Comparison of ENCODE assay signal across 10 mouse cellular contexts in genomic region chrX:12860168-12860567, GRCm38 (mm10).
DNase-seq lines count a peak whose midpoint lies in the region; ATAC-seq and TF ChIP-seq lines count a peak whose summit lies in the region.
"Had no signal": no experiment of that assay in that cellular context is flagged by ENCODE, and none has a peak within 500 bp of the region (broad histone marks: within the 10 kb centered on the region; RNA-seq: fewer than 3 reads in every experiment).

No protein-coding gene starts in this region.

- H3K4me1 ChIP-seq in heart, adult 2 months (ENCODE audit: control insufficient read depth, insufficient read depth, low read length), result peaks cover 2% of the 10 kb centered on the region
- peaks cover 8% of the 10 kb centered on the region for H3K4me1 ChIP-seq in midbrain, embryonic 14.5 days (ENCODE audit: control insufficient read depth, insufficient read depth, low read length)
- H3K4me1 ChIP-seq in midbrain, embryonic 13.5 days (replicated peaks), result peaks cover 17% of the 10 kb centered on the region
- no peaks in the 10 kb centered on the region for H3K4me1 ChIP-seq in stomach, postnatal 0 days (replicated peaks; ENCODE audit: control insufficient read depth, insufficient read depth)

- no peak for DNase-seq in heart, adult 2 months
- DNase-seq in heart, adult 11 months, result no peak
- no peak for DNase-seq in midbrain, embryonic 14.5 days
- DNase-seq in kidney, adult 8-10 months, result peak; percentile 23 to 39
- DNase-seq in stomach, postnatal 0 days (ENCODE audit: low spot score), result peak; percentile 31
- no peak for DNase-seq in right cerebral cortex, postnatal 10 days (ENCODE audit: low spot score in 2 of 2)
- no peak for DNase-seq in layer of hippocampus, adult 8-10 months (ENCODE audit: low spot score in 2 of 2)
- DNase-seq: right cerebral cortex, adult 18-20 months had no signal

- H3K9me3 ChIP-seq in midbrain, embryonic 14.5 days (ENCODE audit: control insufficient read depth, low read length), result no peaks in the 10 kb centered on the region
- H3K9me3 ChIP-seq in midbrain, embryonic 13.5 days, result no peaks in the 10 kb centered on the region
- no peaks in the 10 kb centered on the region for H3K9me3 ChIP-seq in stomach, postnatal 0 days (ENCODE audit: control insufficient read depth, low read length)
- H3K9me3 ChIP-seq: limb, embryonic 12.5 days had no signal

- no peaks in the 10 kb centered on the region; the same call in 1 of the 2 replicates for H3K36me3 ChIP-seq in heart, adult 2 months (ENCODE audit: control insufficient read depth, insufficient read depth, low read length)
- H3K36me3 ChIP-seq in midbrain, embryonic 14.5 days (ENCODE audit: control insufficient read depth, insufficient read depth, low read length), result no peaks in the 10 kb centered on the region
- no peaks in the 10 kb centered on the region for H3K36me3 ChIP-seq in midbrain, embryonic 13.5 days
- no peaks in the 10 kb centered on the region for H3K36me3 ChIP-seq in stomach, postnatal 0 days (ENCODE audit: control insufficient read depth, insufficient read depth, low read length)
- H3K36me3 ChIP-seq: limb, embryonic 12.5 days had no signal

- no peak overlapping the region for H3K27ac ChIP-seq in heart, adult 2 months
- 0 out of 2 replicates have a peak overlapping the region, but pooled peaks have one; percentile 79 for H3K27ac ChIP-seq in midbrain, embryonic 14.5 days (replicated peaks; ENCODE audit: low read depth, low read length)
- no peak overlapping the region for H3K27ac ChIP-seq in midbrain, embryonic 13.5 days
- H3K27ac ChIP-seq in stomach, postnatal 0 days (replicated peaks), result no peak overlapping the region
- H3K27ac ChIP-seq: limb, embryonic 12.5 days had no signal

- peak; percentile 18; the same call in 1 of the 2 replicates for TF ChIP-seq CTCF in heart, adult 2 months (IDR thresholded peaks at IDR 0.05)
- peak; percentile 63 for TF ChIP-seq CTCF in stomach, postnatal 0 days (IDR thresholded peaks at IDR 0.05; ENCODE audit: low read depth)

- H3K4me3 ChIP-seq in heart, adult 2 months, result no peak overlapping the region
- H3K4me3 ChIP-seq in midbrain, embryonic 14.5 days (replicated peaks; ENCODE audit: low read depth, low read length), result no peak overlapping the region
- H3K4me3 ChIP-seq in midbrain, embryonic 13.5 days (replicated peaks), result no peak overlapping the region
- no peak overlapping the region for H3K4me3 ChIP-seq in stomach, postnatal 0 days (ENCODE audit: low read depth, low read length)
- H3K4me3 ChIP-seq: limb, embryonic 12.5 days had no signal

- intact Hi-C loops in heart, adult 2 months (cut with DNase I), result no loop called here

- H3K9ac ChIP-seq in heart, adult 2 months (ENCODE audit: low read depth, low read length), result no peak overlapping the region
- H3K9ac ChIP-seq in midbrain, embryonic 14.5 days (replicated peaks; ENCODE audit: low read length), result no peak overlapping the region
- no peak overlapping the region for H3K9ac ChIP-seq in midbrain, embryonic 13.5 days (replicated peaks)
- no peak overlapping the region for H3K9ac ChIP-seq in stomach, postnatal 0 days (ENCODE audit: low read length)
- H3K9ac ChIP-seq: limb, embryonic 12.5 days had no signal

- no peak for TF ChIP-seq POLR2A in heart, adult 2 months (IDR thresholded peaks at IDR 0.05; ENCODE audit: insufficient read depth, low read depth, low read length)

- TF ChIP-seq EP300 in heart, adult 2 months (IDR thresholded peaks at IDR 0.05; ENCODE audit: insufficient read depth, low read depth, low read length), result no peak
- TF ChIP-seq EP300 in stomach, postnatal 0 days (optimal IDR thresholded peaks at IDR 0.05), result no peak

- no peaks in the 10 kb centered on the region for H3K79me2 ChIP-seq in heart, adult 2 months (replicated peaks; ENCODE audit: control insufficient read depth, insufficient read depth, low read length)

- H3K4me2 ChIP-seq in midbrain, embryonic 14.5 days (ENCODE audit: low read length), result no peak overlapping the region
- no peak overlapping the region for H3K4me2 ChIP-seq in midbrain, embryonic 13.5 days (replicated peaks)
- no peak overlapping the region for H3K4me2 ChIP-seq in stomach, postnatal 0 days (replicated peaks; ENCODE audit: low read depth)
- H3K4me2 ChIP-seq: limb, embryonic 12.5 days had no signal

- WGBS in heart, adult 2 months, result 66% methylated on average over 6 of the region's 6 CpGs
- WGBS in midbrain, embryonic 14.5 days, result 73% methylated on average over 6 of the region's 6 CpGs
- 74% methylated on average over 6 of the region's 6 CpGs for WGBS in midbrain, embryonic 13.5 days
- 70% methylated on average over 6 of the region's 6 CpGs for WGBS in stomach, postnatal 0 days

- ATAC-seq in midbrain, embryonic 14.5 days (ENCODE audit: low FRiP score, low TSS enrichment), result no peak
- no peak for ATAC-seq in midbrain, embryonic 13.5 days
- ATAC-seq in stomach, postnatal 0 days (ENCODE audit: low FRiP score, low TSS enrichment), result peak; percentile 73

- H3K27me3 ChIP-seq in heart, adult 2 months (ENCODE audit: control insufficient read depth, insufficient read depth, low read length), result no peaks in the 10 kb centered on the region
- H3K27me3 ChIP-seq in midbrain, embryonic 14.5 days (ENCODE audit: control insufficient read depth, insufficient read depth, low read length), result no peaks in the 10 kb centered on the region
- no peaks in the 10 kb centered on the region for H3K27me3 ChIP-seq in midbrain, embryonic 13.5 days
- H3K27me3 ChIP-seq in stomach, postnatal 0 days (ENCODE audit: control insufficient read depth, insufficient read depth, low read length), result no peaks in the 10 kb centered on the region

Comparison
In these comparisons a context has a peak if more than half of its experiments do, and no peak if none do; other contexts are left out.
1. DNase-seq: peak in kidney, adult 8-10 months (2 of 2) and stomach, postnatal 0 days (single experiment); none in heart, adult 2 months (0 of 2), heart, adult 11 months (single experiment), midbrain, embryonic 14.5 days (single experiment), right cerebral cortex, postnatal 10 days (0 of 2) and layer of hippocampus, adult 8-10 months (0 of 2).